Mouse (Mus musculus) midbrain, embryonic 16.5 days (tissue): ENCODE measurements around the gene Prps1l3. TPM values are rescaled to one million over a fixed set of nuclear protein-coding genes. Genes with fewer than 3 reads are reported as not detected.

Experiments
- ATAC-seq: fragments of 200-750 bp; cut with Nextera tagmentation; 2 replicates; pipeline ENCODE4 v1.8.0; 2017; ENCODE audit warnings: moderate TSS enrichment
- H3K27ac ChIP-seq: fragments of 300-500 bp; sonication (generic); 2 replicates; pipeline ENCODE4 v1.5.1; 2014; ENCODE audit warnings: mild to moderate bottlenecking, low read length, mixed read lengths
- H3K27me3 ChIP-seq: fragments of 300-500 bp; sonication (generic); 2 replicates; pipeline ENCODE4 v1.6.1; 2014; ENCODE audit warnings: low read depth, low read length, mixed read lengths; ENCODE audit not compliant: control insufficient read depth, insufficient read depth
- H3K36me3 ChIP-seq: fragments of 300-500 bp; sonication (generic); 2 replicates; pipeline ENCODE4 v1.6.1; 2014; ENCODE audit warnings: mild to moderate bottlenecking, low read length, moderate library complexity, mixed read lengths; ENCODE audit not compliant: control insufficient read depth, insufficient read depth
- H3K4me1 ChIP-seq: fragments of 300-500 bp; sonication (generic); 2 replicates; pipeline ENCODE4 v1.6.1; 2014; ENCODE audit warnings: mild to moderate bottlenecking, low read length, mixed read lengths; ENCODE audit not compliant: control insufficient read depth, insufficient read depth
- H3K4me2 ChIP-seq: fragments of 300-500 bp; sonication (generic); 2 replicates; pipeline ENCODE4 v1.6.1; 2014; ENCODE audit warnings: mild to moderate bottlenecking, low read length, mixed read lengths
- H3K4me3 ChIP-seq: fragments of 300-500 bp; sonication (generic); 2 replicates; pipeline ENCODE4 v1.5.1; 2014; ENCODE audit warnings: low read depth, mild to moderate bottlenecking, low read length, moderate library complexity, mixed read lengths
- H3K9ac ChIP-seq: fragments of 300-500 bp; sonication (generic); 2 replicates; pipeline ENCODE4 v1.6.1; 2014; ENCODE audit warnings: low read depth, low read length, mixed read lengths
- H3K9me3 ChIP-seq: fragments of 300-500 bp; sonication (generic); replicated peaks from 2 replicates; pipeline ENCODE4 v1.6.1; 2014; ENCODE audit warnings: mild to moderate bottlenecking, low read length, mixed read lengths; ENCODE audit not compliant: control insufficient read depth, poor library complexity, severe bottlenecking
- WGBS: fragments of 180-500 bp; shearing (Covaris S2); extraction: QIAGEN DNeasy Blood & Tissue Kit; methylation state at CpG from one replicate; pipeline ENCODE4 v1.1.7; 2014; 5-methylcytosine and 5-hydroxymethylcytosine counted together
- polyA plus RNA-seq: library from polyadenylated mRNA; unstranded; fragments of >200 nt; fragmentation: Nextera tagmentation; extraction: Ambion mirVana; gene quantifications from 2 replicates; pipeline ENCODE4 v1.2.1, GENCODE M21; 2015

Prps1l3 gene
- polyA plus RNA-seq: 27.3 and 29.9 TPM in 2 replicates

DNA sequence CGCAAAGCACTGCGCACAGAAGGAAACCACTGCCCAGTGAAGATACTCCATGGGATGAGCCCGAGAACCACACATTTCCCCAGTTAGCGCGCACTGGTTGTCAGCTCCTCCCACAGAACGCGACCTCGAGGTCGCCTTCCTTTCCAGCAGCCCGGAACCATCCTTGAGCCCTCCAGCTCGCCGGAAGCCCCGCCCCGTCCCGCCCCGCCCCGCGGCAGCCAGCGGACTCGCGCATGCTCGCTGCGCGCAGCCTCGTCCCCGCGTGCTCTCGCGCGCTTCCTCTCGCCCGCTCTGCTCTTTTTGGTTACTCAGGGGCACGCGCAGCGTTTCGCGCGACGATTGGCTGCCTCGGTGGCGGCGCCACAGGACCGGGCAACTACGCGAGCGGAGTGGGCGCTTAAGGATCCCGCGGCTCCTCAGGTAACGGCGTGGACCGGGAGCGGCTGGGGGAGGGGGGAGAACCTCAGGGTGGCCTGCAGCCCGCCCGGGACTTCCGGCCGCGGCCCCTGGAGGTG is at the start of gene Prps1l3, which contains the start of gene Mipol1:
TSS of gene Prps1l3 (plus strand) at position 221 of the 515 bp plus-strand sequence.
TSS of gene Mipol1 (plus strand) at position 236 of the 515 bp plus-strand sequence.
- Histone ChIP-seq H3K36me3 (no peaks in the 10 kb centered on the region), H3K9me3 (no peaks in the 10 kb centered on the region), H3K4me1 (peaks cover 6% of the 10 kb centered on the region; the same call in 1 of the 2 replicates), H3K27ac (peak within 1 kb of the TSS; percentile 77), H3K27me3 (no peaks in the 10 kb centered on the region), H3K4me2 (peak within 1 kb of the TSS; percentile 82), H3K4me3 (peak within 1 kb of the TSS; percentile 92), H3K9ac (peak within 1 kb of the TSS; percentile 85)
- WGBS: under 1% methylated on average over 52 of the region's 58 CpGs
- peak; percentile 98 for ATAC-seq

DNA sequence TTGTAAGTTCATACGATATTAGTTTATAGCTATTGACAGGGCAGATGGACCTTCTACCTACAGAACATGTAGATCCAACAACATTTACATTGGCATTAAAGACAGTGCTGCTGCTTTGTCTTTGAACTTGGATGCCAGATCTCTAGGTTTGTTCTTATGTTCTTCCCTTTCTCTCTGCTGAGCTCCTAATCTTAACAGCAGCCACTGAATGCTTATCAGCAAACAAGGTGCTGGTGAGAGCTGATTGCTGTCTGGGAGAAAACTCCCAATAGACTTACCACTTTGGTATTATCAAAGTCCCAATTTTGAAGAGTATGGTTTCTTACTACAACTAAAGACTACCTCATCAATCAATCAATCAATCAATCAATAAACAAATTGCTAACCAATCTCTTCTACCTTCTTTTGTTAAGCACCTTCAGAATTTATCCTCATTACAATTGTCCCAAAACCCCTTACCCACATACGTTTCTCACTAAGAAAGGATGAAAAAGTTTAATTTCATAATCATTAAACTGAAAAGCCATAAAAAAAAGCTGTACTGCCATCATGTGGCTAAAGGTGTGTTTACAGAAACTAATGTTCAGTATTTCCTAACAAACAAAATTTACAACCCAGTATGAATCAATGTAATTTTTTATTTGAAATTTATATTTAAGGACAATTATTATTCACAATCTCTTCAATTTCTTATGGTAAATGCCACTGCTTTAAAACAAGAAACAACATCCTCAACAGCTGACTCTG is 45.6 kb upstream of the Prps1l3 start:
- H3K4me1 ChIP-seq: no peaks in the 10 kb centered on the region
- 53% methylated on average over 2 of the region's 2 CpGs for whole genome bisulfite sequencing

DNA sequence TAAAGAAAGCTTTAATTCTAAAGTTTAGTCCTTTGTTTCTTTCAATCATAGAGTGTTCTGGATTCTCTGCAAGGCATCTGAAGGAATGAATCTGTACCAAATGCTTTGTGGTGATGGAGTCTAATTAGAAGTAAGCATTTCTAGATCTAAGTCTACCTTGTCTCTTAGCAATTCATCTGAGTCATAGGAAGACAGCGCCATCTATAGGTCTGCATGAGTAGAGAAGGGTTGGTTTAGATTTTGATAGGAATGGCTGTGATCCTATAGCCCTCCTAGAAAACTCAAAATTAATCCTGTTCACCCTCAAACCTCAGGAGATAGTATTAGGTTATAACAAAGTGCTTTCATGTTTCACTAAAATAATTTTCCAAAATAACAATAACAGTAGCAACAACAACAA is 44.7 kb upstream of the Prps1l3 start:
- 0% methylated on average over 1 of the region's 1 CpGs for WGBS
- H3K27me3 ChIP-seq: no peaks in the 10 kb centered on the region
- H3K4me1 ChIP-seq: no peaks in the 10 kb centered on the region
- no peaks in the 10 kb centered on the region for H3K9me3 ChIP-seq
- no peak overlapping the region for H3K27ac ChIP-seq
- no peak for ATAC-seq
- H3K9ac ChIP-seq: no peak overlapping the region
- no peak overlapping the region for H3K4me2 ChIP-seq
- H3K36me3 ChIP-seq: no peaks in the 10 kb centered on the region
- no peak overlapping the region for H3K4me3 ChIP-seq

More for the DNA sequence above, 45.6 kb upstream of the Prps1l3 start:
- Histone ChIP-seq H3K9me3 (no peaks in the 10 kb centered on the region), H3K27ac (no peak overlapping the region), H3K4me3 (no peak overlapping the region), H3K36me3 (no peaks in the 10 kb centered on the region), H3K9ac (no peak overlapping the region), H3K27me3 (no peaks in the 10 kb centered on the region), H3K4me2 (no peak overlapping the region)
- no peak for ATAC-seq

DNA sequence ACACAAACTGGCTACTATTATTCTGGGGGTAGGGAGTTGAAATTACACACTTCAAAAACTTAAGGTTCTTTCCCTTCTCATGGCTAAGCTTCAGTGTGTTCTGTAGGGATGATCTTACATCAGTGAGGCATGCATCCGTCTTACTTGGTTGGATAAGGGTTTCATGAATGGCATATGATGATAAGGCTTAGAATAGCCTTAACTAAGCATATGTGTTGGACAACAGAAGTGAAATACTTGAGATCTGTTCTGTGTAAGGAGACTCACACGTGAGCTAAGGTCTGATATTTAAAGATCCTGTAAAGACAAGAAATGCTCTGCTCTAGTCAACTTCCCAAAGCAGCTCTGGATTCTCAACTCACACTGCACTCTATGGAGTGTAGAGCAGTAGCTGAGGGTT is 44.1 kb upstream of the Prps1l3 start:
- Histone ChIP-seq H3K4me3 (no peak overlapping the region), H3K9me3 (no peaks in the 10 kb centered on the region), H3K9ac (no peak overlapping the region), H3K4me2 (no peak overlapping the region), H3K27ac (no peak overlapping the region), H3K27me3 (no peaks in the 10 kb centered on the region), H3K4me1 (no peaks in the 10 kb centered on the region), H3K36me3 (no peaks in the 10 kb centered on the region)
- no peak for ATAC-seq
- WGBS: 75% methylated on average over 2 of the region's 2 CpGs

DNA sequence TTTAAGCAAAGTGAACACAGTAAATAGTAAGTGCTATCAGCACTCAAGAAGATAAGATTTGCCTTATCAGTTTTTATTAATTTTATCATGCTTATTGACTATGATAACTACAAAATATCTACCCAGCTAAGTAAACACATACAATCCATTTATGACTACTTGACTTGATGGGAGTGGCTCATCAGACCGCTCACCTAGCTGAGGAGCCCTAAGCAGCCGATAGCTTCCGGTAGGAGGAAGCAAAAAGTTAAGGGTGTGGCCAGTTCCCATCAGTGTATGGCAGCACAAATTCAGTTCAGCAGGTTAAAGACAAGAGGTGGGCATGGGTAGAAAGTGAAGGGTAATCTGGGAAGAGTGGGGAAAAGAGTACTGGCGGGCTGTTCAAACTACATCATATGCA is 43.2 kb upstream of the Prps1l3 start:
- Histone ChIP-seq H3K4me2 (no peak overlapping the region), H3K9ac (no peak overlapping the region), H3K36me3 (no peaks in the 10 kb centered on the region), H3K27ac (no peak overlapping the region), H3K27me3 (no peaks in the 10 kb centered on the region), H3K9me3 (no peaks in the 10 kb centered on the region), H3K4me1 (no peaks in the 10 kb centered on the region), H3K4me3 (no peak overlapping the region)
- WGBS: 93% methylated on average over 4 of the region's 4 CpGs
- ATAC-seq: no peak

DNA sequence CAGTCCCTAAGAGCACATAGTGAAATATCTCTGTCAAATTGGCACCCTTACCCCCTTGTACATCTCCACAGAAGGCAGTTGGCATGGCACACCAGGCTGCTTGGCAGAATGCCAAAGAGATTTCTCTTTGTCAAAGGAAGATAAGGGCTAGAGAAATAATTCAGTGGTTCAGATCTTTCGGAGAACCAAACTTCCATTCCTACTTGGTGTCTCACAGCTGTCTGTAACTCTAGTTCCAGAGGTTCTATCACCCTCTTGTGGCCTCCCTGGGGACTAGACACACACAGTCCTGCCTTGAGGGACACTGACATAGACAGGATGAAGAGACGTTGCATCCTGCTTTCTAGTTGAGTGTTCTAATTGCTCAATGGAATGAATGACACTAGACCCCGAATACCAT is 35.6 kb upstream of the Prps1l3 start:
- Histone ChIP-seq H3K27me3 (peaks cover 8% of the 10 kb centered on the region), H3K9ac (no peak overlapping the region), H3K4me2 (no peak overlapping the region), H3K27ac (no peak overlapping the region), H3K9me3 (no peaks in the 10 kb centered on the region), H3K36me3 (no peaks in the 10 kb centered on the region), H3K4me1 (peaks cover 6% of the 10 kb centered on the region; the same call in 1 of the 2 replicates), H3K4me3 (no peak overlapping the region)
- ATAC-seq: no peak
- WGBS: 43% methylated on average over 3 of the region's 3 CpGs

DNA sequence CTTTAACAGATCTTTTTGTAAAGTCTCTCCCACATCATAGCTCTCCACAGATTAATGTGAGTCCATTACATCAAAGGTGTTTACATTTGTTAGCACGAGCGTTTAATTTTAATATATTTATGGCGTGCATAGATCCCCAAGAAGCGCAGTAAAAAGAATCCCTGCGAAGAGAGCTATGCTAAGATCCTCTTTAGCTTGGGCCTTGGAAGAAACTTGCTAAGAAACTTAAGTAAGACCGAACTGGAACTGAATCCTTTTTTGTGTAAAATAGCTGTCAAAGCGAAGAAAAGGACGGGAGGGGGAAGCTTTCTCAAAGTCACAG is 34.0 kb upstream of the Prps1l3 start:
- peaks cover 6% of the 10 kb centered on the region; the same call in 1 of the 2 replicates for H3K4me1 ChIP-seq
- H3K27me3 ChIP-seq: peaks cover 8% of the 10 kb centered on the region
- WGBS: 2% methylated on average over 8 of the region's 8 CpGs
- no peak overlapping the region for H3K27ac ChIP-seq
- ATAC-seq: no peak
- peak overlapping the region; percentile 93 for H3K4me2 ChIP-seq
- H3K9ac ChIP-seq: no peak overlapping the region; the same call in 1 of the 2 replicates
- H3K9me3 ChIP-seq: no peaks in the 10 kb centered on the region
- H3K36me3 ChIP-seq: no peaks in the 10 kb centered on the region
- peak overlapping the region; percentile 44 for H3K4me3 ChIP-seq

DNA sequence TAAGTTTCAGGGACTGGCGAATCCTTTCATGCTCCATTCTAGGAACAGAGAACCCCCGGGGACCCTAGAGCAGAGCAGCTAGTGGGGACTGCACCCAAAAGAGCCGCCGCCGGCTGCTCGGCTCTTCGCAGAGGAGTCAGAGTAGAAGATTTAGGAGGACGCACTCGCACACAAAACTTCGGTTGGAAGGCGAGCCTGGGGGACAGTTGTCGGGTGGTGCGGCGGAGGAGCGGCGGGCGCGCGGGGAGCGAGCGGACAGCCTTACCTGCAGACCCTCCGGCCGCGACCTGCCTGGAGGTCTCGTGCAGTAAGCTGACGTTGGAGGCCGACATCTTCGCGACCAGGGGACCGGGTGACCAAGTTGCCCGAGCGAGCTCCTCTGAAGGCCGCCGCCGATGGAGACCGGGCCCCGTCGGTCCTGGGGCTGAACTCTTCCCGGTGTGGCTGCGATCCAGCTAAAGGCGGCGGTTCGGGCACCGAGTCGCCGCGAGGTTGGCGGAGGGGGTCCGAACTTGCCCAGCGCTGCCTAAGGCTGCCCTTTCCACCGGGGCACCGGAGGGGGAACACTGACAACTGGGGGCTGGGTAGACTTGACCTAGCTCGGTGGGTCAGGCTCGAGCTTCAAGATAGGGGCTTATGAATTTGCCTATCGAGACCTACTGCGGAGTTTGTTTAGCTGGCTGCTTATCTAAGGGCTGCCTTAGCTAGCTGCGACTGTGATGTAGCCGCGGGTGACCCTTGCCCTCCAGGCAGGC is 33.4 kb upstream of the Prps1l3 start:
- Histone ChIP-seq H3K9me3 (no peaks in the 10 kb centered on the region), H3K27me3 (peaks cover 8% of the 10 kb centered on the region), H3K9ac (peak overlapping the region; percentile 56), H3K4me1 (peaks cover 6% of the 10 kb centered on the region; the same call in 1 of the 2 replicates), H3K27ac (no peak overlapping the region), H3K36me3 (no peaks in the 10 kb centered on the region), H3K4me3 (peak overlapping the region; percentile 44), H3K4me2 (peak overlapping the region; percentile 93)
- WGBS: under 1% methylated on average over 59 of the region's 59 CpGs
- ATAC-seq: peak; percentile 58; the same call in 1 of the 2 replicates
